Mouse (Mus musculus) embryo, embryonic 10 days (tissue): ENCODE measurements around the gene Epm2aip1.

Source experiments
- DNase-seq: peaks from one replicate; pipeline ENCODE4 v3.0.0-alpha.2; 2015; ENCODE audit warnings: low spot score

Epm2aip1 gene

DNA sequence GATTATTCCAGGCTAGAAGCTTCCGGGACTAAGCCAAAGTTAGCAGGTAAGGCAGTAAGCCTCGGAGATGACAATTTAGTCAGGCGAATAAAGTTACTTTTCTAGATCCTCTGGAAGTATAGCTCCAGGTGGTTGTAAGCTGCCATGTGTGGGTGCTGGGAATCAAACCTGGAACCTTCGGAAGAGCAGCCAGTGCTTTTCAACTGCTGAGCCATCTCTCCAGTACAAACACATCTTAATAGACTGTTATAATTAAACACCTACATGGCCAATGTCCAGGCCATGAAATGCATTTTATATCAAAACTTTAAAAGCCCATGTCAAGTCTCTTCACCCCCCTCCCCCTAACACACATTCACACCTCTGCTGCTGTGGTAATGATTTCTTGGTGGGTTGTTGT, 16.2 kb downstream of the Epm2aip1 start:
- no peak for DNase-seq

DNA sequence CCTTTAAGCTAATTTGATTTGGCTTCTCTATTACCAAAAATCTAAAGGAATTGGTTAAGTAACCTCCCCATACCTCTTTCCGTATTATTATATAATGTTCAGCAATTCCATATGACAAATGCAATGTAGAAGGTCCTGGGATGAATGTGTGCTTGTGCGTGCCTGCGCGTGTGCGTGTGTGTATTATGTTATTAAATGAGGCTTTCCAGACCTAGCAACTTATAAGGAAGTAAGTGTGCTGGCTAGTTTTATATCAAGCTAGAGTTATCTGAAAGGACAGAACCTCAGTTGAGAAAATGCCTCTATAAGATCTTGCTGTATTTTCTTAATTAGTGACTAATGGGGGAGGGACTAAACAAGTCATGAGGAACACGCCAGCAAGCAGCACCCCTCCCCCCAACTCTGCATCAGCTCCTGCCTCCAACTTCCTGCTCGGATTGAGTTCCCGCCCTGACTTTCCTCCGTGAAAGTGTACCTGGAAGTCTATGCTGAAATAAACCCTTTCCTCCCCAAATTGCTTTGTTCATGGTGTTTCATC, 17.6 kb downstream of the Epm2aip1 start:
- DNase-seq: no peak

DNA sequence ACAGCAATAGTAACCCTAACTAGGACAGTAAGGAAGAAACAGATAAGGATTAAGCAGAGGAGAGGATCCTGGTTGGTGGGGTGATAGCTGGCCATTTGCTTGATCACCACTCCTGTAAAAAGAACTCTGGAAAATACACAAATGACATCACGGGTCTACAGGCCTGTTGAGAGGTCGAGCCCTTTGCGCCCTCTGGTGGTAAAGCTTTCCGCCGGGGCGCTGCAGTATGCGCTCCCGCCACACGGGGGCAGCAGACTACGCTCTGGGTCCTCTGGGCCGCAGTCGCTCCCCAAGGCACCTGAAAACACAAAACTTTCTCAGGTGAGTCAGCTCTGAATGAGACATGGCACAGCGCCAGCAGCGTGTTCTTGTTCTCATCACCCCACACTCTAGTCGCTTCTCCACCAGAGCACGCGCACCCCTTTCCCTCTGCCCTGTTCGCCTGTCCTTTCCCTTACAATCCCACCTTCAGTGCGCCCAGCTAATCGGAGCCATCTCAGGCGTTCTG, 18.2 kb downstream of the Epm2aip1 start:
- DNase-seq: peak; percentile 86

GRCm38 (mm10) chr9:111290539-111291100, 18.9 kb downstream of the Epm2aip1 start:
- DNase-seq: no peak

DNA sequence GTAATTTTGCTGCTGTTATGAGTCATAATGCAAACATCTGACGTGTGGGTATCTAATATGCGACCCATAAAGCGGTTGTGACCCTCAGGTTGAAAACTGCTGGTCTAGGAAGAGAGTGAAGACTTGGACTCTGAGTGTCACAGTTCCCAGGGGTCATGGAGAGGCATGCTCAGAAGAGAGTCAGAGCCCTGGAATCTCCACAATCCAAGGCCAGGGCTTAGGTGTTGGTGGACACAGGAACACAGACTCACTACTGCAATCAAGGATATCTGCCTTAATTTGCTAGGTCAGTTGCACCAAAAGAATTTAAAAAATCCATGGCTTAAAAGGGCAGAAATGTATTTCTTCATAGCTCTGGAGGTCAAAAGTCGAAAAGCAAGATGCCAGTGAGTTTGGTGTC, 21.5 kb downstream of the Epm2aip1 start:
- no peak for DNase-seq

DNA sequence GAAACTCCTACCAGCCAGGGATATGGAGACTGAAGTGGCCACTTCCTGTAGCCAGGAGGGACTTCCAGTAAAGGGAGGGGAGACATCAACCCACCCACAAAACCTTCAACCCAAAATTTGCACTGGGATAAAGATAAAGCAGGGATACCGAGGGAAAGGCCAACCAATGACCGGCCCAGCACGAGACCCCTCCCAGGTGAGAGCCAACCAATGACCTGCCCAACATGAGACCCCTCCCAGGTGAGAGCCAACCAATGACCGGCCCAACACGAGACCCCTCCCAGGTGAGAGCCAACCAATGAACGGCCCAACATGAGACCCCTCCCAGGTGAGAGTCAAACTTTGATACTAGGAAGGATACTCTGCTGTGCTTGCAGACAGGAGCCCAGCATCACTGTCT, 23.2 kb downstream of the Epm2aip1 start:
- DNase-seq: no peak

DNA sequence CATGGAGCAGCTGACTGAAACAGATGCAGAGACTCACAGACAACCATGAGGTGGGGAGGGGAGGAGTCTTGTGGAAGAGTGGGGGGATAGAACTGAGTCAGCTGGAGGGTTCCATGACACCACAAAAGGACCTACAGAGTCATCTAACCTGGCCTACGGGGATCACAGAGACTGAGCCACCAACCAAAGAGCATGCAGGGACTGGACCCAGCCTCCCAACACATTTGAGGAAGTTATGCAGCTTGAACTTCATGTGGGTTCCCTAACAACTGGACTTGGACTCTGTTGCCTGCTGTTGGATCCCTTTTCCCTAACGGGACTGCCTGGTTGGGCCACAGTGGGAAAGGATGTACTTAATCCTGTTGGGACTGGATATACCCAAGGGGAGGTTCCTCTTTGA, 23.6 kb downstream of the Epm2aip1 start:
- no peak for DNase-seq

DNA sequence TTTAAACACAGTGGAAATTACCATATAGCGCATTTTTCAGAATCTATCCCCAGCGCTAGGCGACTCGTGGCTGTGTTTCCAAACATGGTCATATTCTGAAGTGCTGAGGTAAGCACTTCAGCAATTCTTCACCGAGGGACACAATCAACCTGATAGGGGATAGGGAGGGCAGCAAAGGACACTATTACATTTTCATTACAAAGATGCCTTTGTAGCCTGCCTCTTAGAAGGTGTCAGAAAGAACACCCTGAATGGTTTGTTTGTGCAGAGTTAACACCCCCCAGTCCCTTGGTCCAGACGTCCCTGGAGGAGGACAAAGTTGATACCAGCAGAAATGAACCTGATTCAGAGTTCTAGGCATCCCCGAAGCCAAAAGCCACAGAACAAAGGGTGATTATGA, 24.7 kb downstream of the Epm2aip1 start:
- no peak for DNase-seq

DNA sequence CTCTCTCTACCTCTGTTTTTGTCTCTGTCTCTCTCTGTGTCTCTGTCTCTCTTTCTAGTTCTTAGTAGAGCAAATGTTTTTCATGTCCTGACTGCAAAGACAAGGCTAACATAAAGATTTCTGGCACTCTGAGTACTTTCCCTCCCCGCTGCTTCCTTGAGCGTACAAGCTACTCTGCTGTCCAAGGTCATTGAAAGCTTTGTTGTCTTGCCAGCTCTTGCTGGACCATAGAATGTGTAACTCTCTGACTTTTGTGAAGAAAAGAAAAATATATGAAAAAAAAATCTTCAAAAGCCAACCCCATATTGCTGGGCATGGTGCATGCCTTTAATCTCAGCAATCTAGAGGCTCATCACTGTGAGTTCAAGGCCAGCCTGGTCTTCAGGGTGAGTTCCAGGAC, 26.9 kb downstream of the Epm2aip1 start:
- no peak for DNase-seq

- no peak for DNase-seq
These were observed 30.6 kb downstream of the Epm2aip1 start for GRCm38 (mm10) chr9:111302196-111302831.

- DNase-seq: no peak
These were observed 32.3 kb downstream of the Epm2aip1 start for GRCm38 (mm10) chr9:111304036-111304435.

GRCm38 (mm10) chr9:111306142-111306541, 34.4 kb downstream of the Epm2aip1 start:
- DNase-seq: no peak

DNA sequence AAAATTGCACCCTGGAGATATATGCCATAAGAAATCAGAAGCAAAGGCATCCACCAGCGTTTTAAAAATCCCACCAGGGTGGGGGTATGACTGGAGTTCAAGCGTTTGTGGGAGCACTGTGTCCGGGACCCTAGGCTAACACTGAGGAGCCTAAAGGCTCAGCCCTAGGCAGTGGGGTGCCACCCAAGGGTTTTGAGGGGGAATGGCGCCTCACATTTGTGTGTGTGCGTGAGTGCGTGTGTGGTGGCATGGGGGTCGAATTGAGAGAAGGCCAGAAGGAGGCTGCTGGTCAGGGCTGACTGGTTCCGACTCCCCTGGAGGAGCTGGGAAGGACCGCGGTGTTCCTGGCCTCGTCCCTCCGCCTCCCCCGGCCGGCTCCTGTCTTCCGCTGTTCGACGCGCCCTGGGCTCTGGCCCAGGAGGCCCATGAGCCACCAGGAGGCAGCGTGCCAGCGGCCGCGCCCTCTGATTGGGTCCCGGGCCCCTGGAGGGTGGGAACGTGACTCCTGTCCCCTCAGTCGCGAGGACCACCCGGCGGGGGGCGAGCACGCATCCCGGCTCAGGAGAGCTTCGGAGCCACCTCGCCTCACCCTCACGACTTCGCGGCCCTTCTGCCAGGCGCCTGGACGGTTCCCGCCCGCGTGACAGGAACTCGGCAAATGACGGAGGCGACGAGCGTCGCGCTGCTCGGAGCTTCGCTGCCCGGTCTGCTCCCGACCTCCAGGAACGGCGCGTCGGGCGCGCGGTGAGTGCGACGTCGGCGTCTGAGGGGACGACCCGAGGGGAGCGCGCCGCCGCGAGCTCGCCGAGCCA, 39.5 kb downstream of the Epm2aip1 start, which contains the start of gene Trank1:
Trank1 (plus strand) TSS at position 709 of the 812 bp plus-strand sequence.
- peak; percentile 18 for DNase-seq

GRCm38 (mm10) chr9:111311843-111312441, 40.2 kb downstream of the Epm2aip1 start:
- DNase-seq: no peak

DNA sequence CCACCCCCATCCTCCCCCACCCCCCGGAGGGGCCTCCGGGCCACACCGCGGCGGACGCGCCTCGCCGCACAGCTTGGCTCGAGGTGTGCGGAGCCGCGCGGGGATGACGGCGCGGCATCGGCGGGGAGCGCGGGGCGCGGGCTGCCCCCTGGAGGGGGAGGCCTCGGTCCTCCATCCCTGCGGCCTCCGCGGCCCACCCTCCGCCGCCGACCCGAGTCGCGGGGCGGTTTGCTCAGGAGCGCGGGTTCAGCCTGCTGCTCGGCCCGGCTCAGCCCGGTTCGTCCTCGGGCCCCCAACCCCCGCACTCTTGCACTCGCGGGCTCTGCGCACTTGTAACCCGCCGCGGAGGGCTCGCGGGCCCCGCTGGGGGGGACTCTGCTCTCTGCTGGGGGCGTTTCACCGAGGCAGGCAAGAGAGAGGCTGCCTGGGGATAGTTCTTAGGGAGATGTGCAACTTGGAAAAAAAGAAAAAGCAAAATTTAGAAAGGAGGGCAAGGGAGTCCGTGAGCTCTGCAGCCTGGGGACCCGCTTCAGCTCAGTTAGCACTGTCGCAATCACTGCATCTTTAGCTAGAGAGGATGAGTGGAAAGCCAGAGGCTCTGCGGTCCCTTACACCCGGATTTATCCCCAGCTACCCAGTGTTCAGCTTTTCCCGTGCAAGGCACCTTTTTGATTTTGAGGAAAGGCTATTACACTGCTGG, 40.9 kb downstream of the Epm2aip1 start:
- DNase-seq: peak; percentile 44

DNA sequence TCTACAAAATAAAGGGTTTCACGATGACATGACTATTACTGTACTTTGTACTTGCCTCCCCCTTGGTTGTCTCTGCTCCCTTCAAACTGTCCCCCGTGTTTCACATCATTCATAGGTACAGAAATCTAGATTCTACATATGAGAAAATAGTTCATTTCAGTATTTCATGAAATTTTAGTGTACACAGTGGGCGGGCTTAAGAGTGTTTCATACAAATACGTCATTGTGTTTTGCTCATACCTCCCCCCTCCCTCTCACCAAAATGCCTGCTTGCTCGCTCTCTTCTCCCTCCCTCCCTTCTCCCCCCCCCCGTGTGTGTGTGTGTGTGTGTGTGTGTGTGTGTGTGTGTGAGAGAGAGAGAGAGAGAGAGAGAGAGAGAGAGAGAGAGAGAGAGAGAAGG, 41.6 kb downstream of the Epm2aip1 start:
- no peak for DNase-seq

- DNase-seq: no peak
These were observed 42.1 kb downstream of the Epm2aip1 start for GRCm38 (mm10) chr9:111313793-111314192.

GRCm38 (mm10) chr9:111314219-111314618, 42.5 kb downstream of the Epm2aip1 start:
- peak; percentile 67 for DNase-seq

GRCm38 (mm10) chr9:111320912-111321311, 49.2 kb downstream of the Epm2aip1 start:
- no peak for DNase-seq

DNA sequence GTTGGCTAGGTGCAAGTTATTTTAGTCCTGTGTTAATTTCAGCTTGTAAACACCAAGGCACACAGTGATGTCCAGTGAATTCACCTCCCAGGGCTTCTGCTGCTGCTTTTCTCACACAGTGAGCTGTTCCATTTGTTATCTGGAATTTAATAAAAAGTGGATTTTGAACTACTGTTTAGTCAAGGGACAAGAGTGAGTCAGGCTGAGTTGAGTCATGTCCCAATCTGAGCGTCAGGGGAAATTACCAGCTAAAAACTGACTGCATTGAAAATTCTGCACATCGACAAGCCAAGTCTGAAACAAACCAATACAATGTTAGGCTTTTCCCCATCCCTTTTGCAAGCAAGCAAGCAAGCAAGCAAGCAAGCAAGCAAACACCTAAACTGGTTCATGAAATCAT, 53.2 kb downstream of the Epm2aip1 start:
- DNase-seq: no peak
